Mouse (Mus musculus) embryonic facial prominence, embryonic 12.5 days (tissue): ENCODE results near the gene Grin2b. TPM values are rescaled to one million over a fixed set of nuclear protein-coding genes. Genes with fewer than 3 reads are reported as not detected.

ENCODE experiments used
- ATAC-seq: fragments of 200-750 bp; cut with Nextera tagmentation; 2 replicates; pipeline ENCODE4 v1.8.0; 2017; ENCODE audit not compliant: insufficient number of reproducible peaks, insufficient read depth, low FRiP score, low TSS enrichment
- H3K27ac ChIP-seq: fragments of 300-500 bp; sonication (generic); 2 replicates; pipeline ENCODE4 v1.5.1; 2016; ENCODE audit warnings: mild to moderate bottlenecking
- H3K27me3 ChIP-seq: fragments of 300-500 bp; sonication (generic); 2 replicates; pipeline ENCODE4 v1.6.1; 2016; ENCODE audit warnings: mild to moderate bottlenecking, moderate library complexity
- H3K36me3 ChIP-seq: fragments of 300-500 bp; sonication (generic); 2 replicates; pipeline ENCODE4 v1.6.1; 2016; ENCODE audit warnings: mild to moderate bottlenecking
- H3K4me1 ChIP-seq: fragments of 300-500 bp; sonication (generic); 2 replicates; pipeline ENCODE4 v1.6.1; 2016
- H3K4me2 ChIP-seq: fragments of 300-500 bp; sonication (generic); replicated peaks from 2 replicates; pipeline ENCODE4 v1.6.1; 2016; ENCODE audit warnings: mild to moderate bottlenecking, moderate library complexity
- H3K4me3 ChIP-seq: fragments of 300-500 bp; sonication (generic); 2 replicates; pipeline ENCODE4 v1.5.1; 2016; ENCODE audit warnings: mild to moderate bottlenecking
- H3K9ac ChIP-seq: fragments of 300-500 bp; sonication (generic); 2 replicates; pipeline ENCODE4 v1.6.1; 2016; ENCODE audit warnings: mild to moderate bottlenecking, moderate library complexity
- H3K9me3 ChIP-seq: fragments of 300-500 bp; sonication (generic); 2 replicates; pipeline ENCODE4 v1.6.1; 2016; ENCODE audit warnings: mild to moderate bottlenecking, moderate library complexity
- WGBS: fragments of 180-500 bp; shearing (Covaris S2); methylation state at CpG from one replicate; pipeline ENCODE4 v1.1.7; 2016; 5-methylcytosine and 5-hydroxymethylcytosine counted together
- polyA plus RNA-seq: library from polyadenylated mRNA; unstranded; fragments of >200 nt; fragmentation: Nextera tagmentation; extraction: Ambion mirVana; gene quantifications from 2 replicates; pipeline ENCODE4 v1.2.1, GENCODE M21; 2016

The Grin2b gene
- polyA plus RNA-seq, 1 experiment from 2014 or later = 2.7 TPM

- no peak overlapping the region for H3K4me2 ChIP-seq
- no peak for ATAC-seq
- no peak overlapping the region for H3K9ac ChIP-seq
- 6% methylated on average over 1 of the region's 1 CpGs for WGBS
- no peak overlapping the region for H3K4me3 ChIP-seq
- no peaks in the 10 kb centered on the region for H3K9me3 ChIP-seq
- H3K27ac ChIP-seq = no peak overlapping the region
- no peaks in the 10 kb centered on the region for H3K36me3 ChIP-seq
- H3K4me1 ChIP-seq = 0 out of 2 replicates have a peak, but pooled peaks cover 7% of the 10 kb centered on the region
- no peaks in the 10 kb centered on the region for H3K27me3 ChIP-seq
Measured at GRCm38 (mm10) chr6:136096269-136096668, 77.0 kb downstream of the Grin2b start.

- Histone ChIP-seq H3K9ac (no peak overlapping the region), H3K27me3 (no peaks in the 10 kb centered on the region), H3K4me3 (no peak overlapping the region), H3K4me2 (no peak overlapping the region), H3K36me3 (no peaks in the 10 kb centered on the region), H3K9me3 (no peaks in the 10 kb centered on the region), H3K27ac (no peak overlapping the region), H3K4me1 (no peaks in the 10 kb centered on the region)
- no peak for ATAC-seq
- WGBS = 77% methylated on average over 17 of the region's 17 CpGs
Measured at GRCm38 (mm10) chr6:136079991-136080734, 93.1 kb downstream of the Grin2b start.

- Histone ChIP-seq H3K9me3 (no peaks in the 10 kb centered on the region), H3K27me3 (no peaks in the 10 kb centered on the region), H3K4me3 (no peak overlapping the region), H3K4me2 (no peak overlapping the region), H3K27ac (no peak overlapping the region), H3K9ac (no peak overlapping the region), H3K4me1 (no peaks in the 10 kb centered on the region), H3K36me3 (no peaks in the 10 kb centered on the region)
- ATAC-seq = no peak
- 89% methylated on average over 13 of the region's 13 CpGs for WGBS
Measured at GRCm38 (mm10) chr6:136072326-136073054, 100.8 kb downstream of the Grin2b start.

GRCm38 (mm10) chr6:136070101-136070500, 103.2 kb downstream of the Grin2b start:
- no peaks in the 10 kb centered on the region for H3K9me3 ChIP-seq
- no peak overlapping the region for H3K4me2 ChIP-seq
- H3K36me3 ChIP-seq = no peaks in the 10 kb centered on the region
- no peaks in the 10 kb centered on the region for H3K4me1 ChIP-seq
- no peaks in the 10 kb centered on the region for H3K27me3 ChIP-seq
- H3K4me3 ChIP-seq = no peak overlapping the region
- H3K9ac ChIP-seq = no peak overlapping the region
- ATAC-seq = no peak
- H3K27ac ChIP-seq = no peak overlapping the region
- 85% methylated on average over 7 of the region's 7 CpGs for WGBS

GRCm38 (mm10) chr6:136053346-136053745, 120.0 kb downstream of the Grin2b start:
- ATAC-seq = no peak
- no peaks in the 10 kb centered on the region for H3K36me3 ChIP-seq
- H3K27ac ChIP-seq = no peak overlapping the region
- 26% methylated on average over 1 of the region's 1 CpGs for whole genome bisulfite sequencing
- no peaks in the 10 kb centered on the region for H3K27me3 ChIP-seq
- H3K9me3 ChIP-seq = no peaks in the 10 kb centered on the region
- no peaks in the 10 kb centered on the region for H3K4me1 ChIP-seq
- H3K9ac ChIP-seq = no peak overlapping the region
- H3K4me2 ChIP-seq = no peak overlapping the region
- no peak overlapping the region for H3K4me3 ChIP-seq

- H3K4me2 ChIP-seq = no peak overlapping the region
- H3K36me3 ChIP-seq = no peaks in the 10 kb centered on the region
- H3K9ac ChIP-seq = no peak overlapping the region
- 74% methylated on average over 4 of the region's 4 CpGs for WGBS
- H3K9me3 ChIP-seq = no peaks in the 10 kb centered on the region
- H3K27me3 ChIP-seq = no peaks in the 10 kb centered on the region
- no peak overlapping the region for H3K4me3 ChIP-seq
- H3K4me1 ChIP-seq = no peaks in the 10 kb centered on the region
- ATAC-seq = no peak
- no peak overlapping the region for H3K27ac ChIP-seq
Measured at GRCm38 (mm10) chr6:136050346-136050745, 123.0 kb downstream of the Grin2b start.

- Histone ChIP-seq H3K9me3 (no peaks in the 10 kb centered on the region), H3K4me1 (no peaks in the 10 kb centered on the region), H3K36me3 (no peaks in the 10 kb centered on the region), H3K9ac (no peak overlapping the region), H3K27ac (no peak overlapping the region), H3K4me3 (no peak overlapping the region), H3K4me2 (no peak overlapping the region), H3K27me3 (no peaks in the 10 kb centered on the region)
- 84% methylated on average over 2 of the region's 2 CpGs for WGBS
- no peak for ATAC-seq
Measured at GRCm38 (mm10) chr6:136048084-136048483, 125.2 kb downstream of the Grin2b start.

- H3K4me1 ChIP-seq = no peaks in the 10 kb centered on the region
- H3K36me3 ChIP-seq = no peaks in the 10 kb centered on the region
- no peak overlapping the region for H3K4me3 ChIP-seq
- no peak overlapping the region for H3K4me2 ChIP-seq
- ATAC-seq = no peak
- H3K9me3 ChIP-seq = no peaks in the 10 kb centered on the region
- WGBS = 88% methylated on average over 7 of the region's 7 CpGs
- no peak overlapping the region for H3K27ac ChIP-seq
- H3K27me3 ChIP-seq = no peaks in the 10 kb centered on the region
- no peak overlapping the region for H3K9ac ChIP-seq
Measured at GRCm38 (mm10) chr6:136046091-136046490, 127.2 kb downstream of the Grin2b start.

GRCm38 (mm10) chr6:136044461-136044860, 128.8 kb downstream of the Grin2b start:
- H3K27ac ChIP-seq = no peak overlapping the region
- H3K27me3 ChIP-seq = no peaks in the 10 kb centered on the region
- 84% methylated on average over 5 of the region's 5 CpGs for WGBS
- H3K9ac ChIP-seq = no peak overlapping the region
- no peak overlapping the region for H3K4me3 ChIP-seq
- no peak for ATAC-seq
- H3K4me2 ChIP-seq = no peak overlapping the region
- H3K9me3 ChIP-seq = no peaks in the 10 kb centered on the region
- H3K4me1 ChIP-seq = no peaks in the 10 kb centered on the region
- H3K36me3 ChIP-seq = no peaks in the 10 kb centered on the region

GRCm38 (mm10) chr6:136042375-136042774, 130.9 kb downstream of the Grin2b start:
- H3K9ac ChIP-seq = no peak overlapping the region
- no peak for ATAC-seq
- 76% methylated on average over 3 of the region's 3 CpGs for WGBS

GRCm38 (mm10) chr6:136041821-136042220, 131.5 kb downstream of the Grin2b start:
- H3K4me1 ChIP-seq = no peaks in the 10 kb centered on the region
- no peak overlapping the region for H3K4me2 ChIP-seq
- ATAC-seq = no peak
- H3K27ac ChIP-seq = no peak overlapping the region
- no peak overlapping the region for H3K9ac ChIP-seq
- no peaks in the 10 kb centered on the region for H3K9me3 ChIP-seq
- 91% methylated on average over 8 of the region's 8 CpGs for WGBS
- no peaks in the 10 kb centered on the region for H3K36me3 ChIP-seq
- no peak overlapping the region for H3K4me3 ChIP-seq
- no peaks in the 10 kb centered on the region for H3K27me3 ChIP-seq

More at GRCm38 (mm10) chr6:136042375-136042774, 130.9 kb downstream of the Grin2b start:
- H3K27me3 ChIP-seq = no peaks in the 10 kb centered on the region
- H3K27ac ChIP-seq = no peak overlapping the region
- H3K36me3 ChIP-seq = no peaks in the 10 kb centered on the region
- no peak overlapping the region for H3K4me3 ChIP-seq
- no peaks in the 10 kb centered on the region for H3K9me3 ChIP-seq
- H3K4me1 ChIP-seq = no peaks in the 10 kb centered on the region
- H3K4me2 ChIP-seq = no peak overlapping the region

- WGBS = 82% methylated on average over 3 of the region's 3 CpGs
- Histone ChIP-seq H3K27me3 (no peaks in the 10 kb centered on the region), H3K9me3 (no peaks in the 10 kb centered on the region), H3K4me1 (no peaks in the 10 kb centered on the region), H3K27ac (no peak overlapping the region), H3K9ac (no peak overlapping the region), H3K4me2 (no peak overlapping the region), H3K36me3 (no peaks in the 10 kb centered on the region), H3K4me3 (no peak overlapping the region)
- no peak for ATAC-seq
Measured at GRCm38 (mm10) chr6:136040931-136041330, 132.4 kb downstream of the Grin2b start.
